Mouse (Mus musculus): Measurements from ENCODE around the gene Kcnk1. TPM values are rescaled to one million over a fixed set of nuclear protein-coding genes. Genes with fewer than 3 reads are reported as not detected.

The Kcnk1 gene
- polyA plus RNA-seq (2014; fragmentation: Nextera tagmentation; extraction: Ambion mirVana) = 17.0 and 23.7 TPM in 2 replicates

DNA sequence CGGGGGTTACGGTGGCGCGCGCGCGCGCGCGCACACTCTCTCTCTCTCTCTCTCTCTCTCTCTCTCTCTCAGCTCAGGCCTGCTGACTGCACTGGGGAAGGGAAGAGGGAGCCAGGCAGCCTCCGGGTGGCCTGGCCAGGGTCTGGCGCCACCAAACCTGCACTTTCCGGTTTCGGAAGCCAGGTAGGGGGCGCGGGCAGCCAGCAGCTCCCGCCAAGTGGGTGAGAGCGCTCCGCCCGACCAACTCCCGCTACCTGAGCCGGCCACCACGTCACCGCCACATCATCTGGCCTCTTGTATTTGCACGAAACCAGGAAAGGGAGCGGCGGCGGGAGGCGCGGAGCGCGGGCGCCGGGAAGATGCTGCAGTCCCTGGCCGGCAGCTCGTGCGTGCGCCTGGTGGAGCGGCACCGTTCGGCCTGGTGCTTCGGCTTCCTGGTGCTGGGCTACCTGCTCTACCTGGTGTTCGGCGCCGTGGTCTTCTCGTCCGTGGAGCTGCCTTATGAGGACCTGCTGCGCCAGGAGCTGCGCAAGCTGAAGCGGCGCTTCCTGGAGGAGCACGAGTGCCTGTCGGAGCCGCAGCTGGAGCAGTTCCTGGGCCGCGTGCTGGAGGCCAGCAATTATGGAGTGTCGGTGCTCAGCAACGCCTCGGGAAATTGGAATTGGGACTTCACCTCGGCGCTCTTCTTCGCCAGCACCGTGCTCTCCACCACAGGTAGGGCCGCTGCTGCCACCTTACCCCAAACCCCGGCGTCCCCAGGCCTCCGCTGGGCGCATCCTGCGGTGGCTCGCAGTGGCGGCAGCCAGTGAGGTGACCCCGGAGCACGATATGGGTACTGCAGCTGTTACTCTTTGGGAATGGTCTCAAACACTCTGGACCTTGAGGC, at the start of gene Kcnk1:
TSS of gene Kcnk1 (plus strand) at position 70 of the 886 bp plus-strand sequence.
- Histone ChIP-seq H3K27ac (ENCODE audit: low read depth, low read length) (peak within 1 kb of the TSS; percentile 57), H3K9ac (replicated peaks; ENCODE audit: low read depth, low read length) (peak within 1 kb of the TSS; percentile 69), H3K36me3 (ENCODE audit: control insufficient read depth, insufficient read depth, low read length) (no peaks in the 10 kb centered on the region), H3K4me3 (ENCODE audit: low read depth, low read length) (peak within 1 kb of the TSS; percentile 52), H3K4me1 (ENCODE audit: control insufficient read depth, insufficient read depth, low read length) (peaks cover 13% of the 10 kb centered on the region; the same call in 1 of the 2 replicates), H3K4me2 (ENCODE audit: low read depth, low read length) (peak within 1 kb of the TSS; percentile 86), H3K9me3 (ENCODE audit: control insufficient read depth, low read length) (no peaks in the 10 kb centered on the region), H3K27me3 (ENCODE audit: control insufficient read depth, insufficient read depth, low read length) (peaks cover 13% of the 10 kb centered on the region)
- peak; percentile 76 for ATAC-seq (ENCODE audit: low read depth)
- WGBS = under 1% methylated on average over 72 of the region's 73 CpGs

DNA sequence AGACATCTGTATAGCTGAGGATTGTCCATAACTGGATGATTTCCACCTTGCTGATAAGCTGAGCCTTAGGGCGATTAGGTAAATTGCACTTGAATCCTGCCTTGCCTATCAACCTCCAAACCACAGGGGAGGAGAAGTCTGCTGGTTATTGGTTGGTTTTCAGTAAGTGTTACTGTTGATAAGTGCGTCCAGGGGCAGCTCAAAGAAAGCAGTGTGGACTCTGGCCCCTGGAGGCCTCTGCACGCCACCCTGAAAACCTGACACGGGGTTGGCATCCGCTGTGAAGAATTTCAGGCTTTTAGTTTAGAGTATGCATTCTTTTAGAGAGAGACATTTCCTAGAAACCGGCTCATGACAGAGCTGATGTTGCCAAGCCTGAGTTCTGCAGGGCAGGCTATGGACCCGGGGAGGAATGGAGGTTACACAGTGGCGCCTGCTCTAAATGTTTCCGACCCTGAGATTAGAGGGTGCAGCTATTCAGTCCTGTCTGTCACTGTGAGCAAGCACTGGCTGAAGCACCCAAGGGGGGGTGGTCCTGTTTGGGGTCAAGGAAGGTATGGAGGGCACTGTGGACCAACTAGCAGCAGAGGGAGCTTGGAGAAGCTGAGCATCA, 46.2 kb upstream of the Kcnk1 start:
- Histone ChIP-seq H3K9ac (replicated peaks; ENCODE audit: low read depth, low read length) (no peak overlapping the region), H3K27ac (ENCODE audit: low read depth, low read length) (no peak overlapping the region), H3K9me3 (ENCODE audit: control insufficient read depth, low read length) (no peaks in the 10 kb centered on the region), H3K4me3 (ENCODE audit: low read depth, low read length) (no peak overlapping the region), H3K4me1 (ENCODE audit: control insufficient read depth, insufficient read depth, low read length) (no peaks in the 10 kb centered on the region), H3K4me2 (ENCODE audit: low read depth, low read length) (no peak overlapping the region), H3K36me3 (ENCODE audit: control insufficient read depth, insufficient read depth, low read length) (no peaks in the 10 kb centered on the region), H3K27me3 (ENCODE audit: control insufficient read depth, insufficient read depth, low read length) (no peaks in the 10 kb centered on the region)
- no peak for ATAC-seq (ENCODE audit: low read depth)
- WGBS = 88% methylated on average over 9 of the region's 9 CpGs

DNA sequence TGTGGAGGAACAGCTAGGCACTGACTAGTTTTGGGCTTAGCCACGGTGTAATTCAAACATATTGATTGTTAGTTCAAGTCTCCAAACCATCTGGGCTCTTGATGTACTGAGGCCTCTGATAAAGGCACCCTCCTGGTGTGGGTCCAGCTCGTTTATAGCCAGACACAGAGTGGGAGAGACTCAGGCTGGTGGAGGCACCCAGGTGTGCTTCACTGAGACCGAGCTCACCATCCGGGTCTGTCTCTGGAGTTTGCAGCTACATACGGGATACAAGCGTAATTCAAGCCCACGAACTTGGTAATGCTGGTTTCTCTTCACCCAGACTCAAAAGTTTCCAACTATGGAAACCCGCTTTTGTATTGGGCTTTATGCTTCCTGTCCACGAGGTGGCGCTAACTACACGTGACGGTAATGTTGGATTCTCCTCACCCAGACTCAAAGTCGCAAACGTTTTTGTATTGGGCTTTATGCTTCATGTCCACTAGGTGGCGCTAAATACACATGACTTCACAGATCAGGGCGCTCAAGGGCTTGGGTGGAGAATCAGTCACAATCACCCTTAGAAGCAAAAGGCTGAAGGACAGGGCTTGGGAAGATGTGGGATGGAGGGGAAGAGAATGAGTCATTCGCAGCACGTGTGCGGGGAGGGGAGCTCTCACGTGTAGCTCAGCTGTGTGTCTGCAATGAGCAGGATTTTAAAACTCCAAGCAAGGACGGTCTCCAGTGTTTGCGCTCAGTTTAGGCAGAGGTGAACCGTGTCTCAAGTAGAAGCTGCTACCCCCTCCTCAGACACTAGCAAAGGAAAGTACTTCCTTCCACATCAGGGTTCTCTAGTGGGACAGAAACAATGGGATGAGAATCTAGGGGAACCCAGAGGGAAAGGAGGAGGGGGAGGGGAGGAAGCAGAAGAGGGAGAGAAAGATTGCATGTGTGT, 44.7 kb upstream of the Kcnk1 start:
- Histone ChIP-seq H3K27me3 (ENCODE audit: control insufficient read depth, insufficient read depth, low read length) (no peaks in the 10 kb centered on the region), H3K36me3 (ENCODE audit: control insufficient read depth, insufficient read depth, low read length) (no peaks in the 10 kb centered on the region), H3K27ac (ENCODE audit: low read depth, low read length) (no peak overlapping the region), H3K4me1 (ENCODE audit: control insufficient read depth, insufficient read depth, low read length) (no peaks in the 10 kb centered on the region), H3K4me2 (ENCODE audit: low read depth, low read length) (no peak overlapping the region), H3K9me3 (ENCODE audit: control insufficient read depth, low read length) (no peaks in the 10 kb centered on the region), H3K9ac (replicated peaks; ENCODE audit: low read depth, low read length) (no peak overlapping the region), H3K4me3 (ENCODE audit: low read depth, low read length) (no peak overlapping the region)
- ATAC-seq (ENCODE audit: low read depth) = peak; percentile 84
- 24% methylated on average over 23 of the region's 23 CpGs for WGBS

DNA sequence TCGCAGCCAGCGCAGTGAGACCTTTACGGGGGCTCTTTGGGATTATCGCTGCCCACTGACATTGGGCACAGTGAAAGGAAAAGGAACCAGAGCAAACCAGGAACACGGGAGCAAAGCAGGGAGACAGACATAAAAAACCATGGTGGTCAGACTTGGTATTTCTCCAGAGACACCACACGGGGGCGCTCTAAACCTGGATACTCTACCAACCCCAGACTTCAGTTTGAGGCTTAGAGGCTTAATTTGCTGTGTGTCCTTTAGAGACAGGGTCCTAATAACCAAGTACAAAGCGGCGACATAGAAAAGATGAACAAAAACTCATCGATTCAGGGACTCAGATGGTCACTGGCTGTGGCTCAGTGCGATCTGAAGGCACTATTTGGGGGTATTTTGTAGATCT, 39.3 kb upstream of the Kcnk1 start:
- no peak for ATAC-seq (ENCODE audit: low read depth)
- Histone ChIP-seq H3K4me2 (ENCODE audit: low read depth, low read length) (no peak overlapping the region), H3K9ac (replicated peaks; ENCODE audit: low read depth, low read length) (no peak overlapping the region), H3K9me3 (ENCODE audit: control insufficient read depth, low read length) (no peaks in the 10 kb centered on the region), H3K4me3 (ENCODE audit: low read depth, low read length) (no peak overlapping the region), H3K27me3 (ENCODE audit: control insufficient read depth, insufficient read depth, low read length) (no peaks in the 10 kb centered on the region), H3K4me1 (ENCODE audit: control insufficient read depth, insufficient read depth, low read length) (0 out of 2 replicates have a peak, but pooled peaks cover 2% of the 10 kb centered on the region), H3K36me3 (ENCODE audit: control insufficient read depth, insufficient read depth, low read length) (no peaks in the 10 kb centered on the region), H3K27ac (ENCODE audit: low read depth, low read length) (no peak overlapping the region)
- 16% methylated on average over 11 of the region's 11 CpGs for WGBS

DNA sequence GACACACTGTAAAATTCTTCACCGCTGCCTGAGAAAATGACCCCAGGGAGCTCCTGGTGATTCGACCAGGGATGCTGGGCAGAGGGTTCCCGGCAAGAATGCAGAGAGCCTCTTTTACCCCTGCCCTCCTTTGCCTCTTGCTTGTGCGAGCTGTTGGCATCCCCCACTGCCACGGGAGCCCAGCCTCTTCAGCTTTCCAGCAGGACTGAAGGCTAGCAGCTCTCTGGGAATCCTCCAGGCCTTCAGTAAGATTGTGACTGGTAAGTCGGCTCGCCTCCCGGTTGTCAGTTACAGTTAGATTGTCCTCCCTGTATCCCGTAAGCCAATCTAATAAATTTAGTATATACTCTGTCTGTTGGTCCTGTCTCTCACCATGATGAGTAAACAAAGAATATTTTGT, 38.2 kb upstream of the Kcnk1 start:
- H3K4me1 ChIP-seq (ENCODE audit: control insufficient read depth, insufficient read depth, low read length) = 0 out of 2 replicates have a peak, but pooled peaks cover 2% of the 10 kb centered on the region

DNA sequence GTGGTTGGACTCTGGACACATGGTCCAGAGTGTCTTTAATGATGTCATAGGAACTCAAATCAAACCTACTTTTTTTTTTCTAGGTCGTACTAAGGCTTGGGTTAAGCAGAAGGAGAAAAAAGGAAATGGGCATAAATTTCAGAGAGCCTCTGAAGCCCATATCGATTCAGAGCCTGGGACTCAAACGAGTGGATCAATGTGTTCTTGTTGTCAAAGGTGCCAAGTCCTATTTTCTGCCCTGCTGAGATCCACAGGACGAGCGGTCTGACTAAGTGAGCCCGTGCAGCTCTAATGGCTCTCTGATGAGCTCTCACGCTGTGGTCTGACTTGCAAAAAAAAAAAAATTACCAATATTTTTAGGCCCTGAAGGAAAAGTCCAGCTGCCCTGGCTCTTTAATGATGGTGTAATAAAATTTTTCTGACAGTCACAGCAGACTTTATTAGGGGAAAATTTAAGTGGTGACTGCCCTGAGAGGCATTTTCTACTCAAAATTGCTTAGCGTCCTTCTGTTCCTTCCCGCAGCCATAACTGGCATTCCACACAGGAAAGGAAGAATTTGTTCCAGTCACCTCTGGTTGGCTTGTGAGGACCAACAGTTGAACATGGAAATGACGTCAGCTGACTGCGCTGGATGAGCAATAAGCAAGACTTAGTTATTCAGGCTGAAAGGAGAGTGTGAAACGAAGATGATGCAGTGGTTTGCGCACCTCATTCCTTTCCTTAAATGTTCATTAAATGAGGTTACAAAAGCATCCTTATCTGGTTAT, 37.6 kb upstream of the Kcnk1 start:
- Histone ChIP-seq H3K9ac (replicated peaks; ENCODE audit: low read depth, low read length) (no peak overlapping the region), H3K9me3 (ENCODE audit: control insufficient read depth, low read length) (no peaks in the 10 kb centered on the region), H3K4me1 (ENCODE audit: control insufficient read depth, insufficient read depth, low read length) (0 out of 2 replicates have a peak, but pooled peaks cover 2% of the 10 kb centered on the region), H3K36me3 (ENCODE audit: control insufficient read depth, insufficient read depth, low read length) (no peaks in the 10 kb centered on the region), H3K27me3 (ENCODE audit: control insufficient read depth, insufficient read depth, low read length) (no peaks in the 10 kb centered on the region), H3K4me2 (ENCODE audit: low read depth, low read length) (no peak overlapping the region), H3K27ac (ENCODE audit: low read depth, low read length) (no peak overlapping the region), H3K4me3 (ENCODE audit: low read depth, low read length) (no peak overlapping the region)
- WGBS = 52% methylated on average over 13 of the region's 13 CpGs
- ATAC-seq (ENCODE audit: low read depth) = no peak

More for the DNA sequence above, 38.2 kb upstream of the Kcnk1 start:
- Histone ChIP-seq H3K27ac (ENCODE audit: low read depth, low read length) (no peak overlapping the region), H3K4me2 (ENCODE audit: low read depth, low read length) (no peak overlapping the region), H3K36me3 (ENCODE audit: control insufficient read depth, insufficient read depth, low read length) (no peaks in the 10 kb centered on the region), H3K9me3 (ENCODE audit: control insufficient read depth, low read length) (no peaks in the 10 kb centered on the region), H3K27me3 (ENCODE audit: control insufficient read depth, insufficient read depth, low read length) (no peaks in the 10 kb centered on the region), H3K9ac (replicated peaks; ENCODE audit: low read depth, low read length) (no peak overlapping the region), H3K4me3 (ENCODE audit: low read depth, low read length) (no peak overlapping the region)
- WGBS = 76% methylated on average over 9 of the region's 9 CpGs
- ATAC-seq (ENCODE audit: low read depth) = no peak

DNA sequence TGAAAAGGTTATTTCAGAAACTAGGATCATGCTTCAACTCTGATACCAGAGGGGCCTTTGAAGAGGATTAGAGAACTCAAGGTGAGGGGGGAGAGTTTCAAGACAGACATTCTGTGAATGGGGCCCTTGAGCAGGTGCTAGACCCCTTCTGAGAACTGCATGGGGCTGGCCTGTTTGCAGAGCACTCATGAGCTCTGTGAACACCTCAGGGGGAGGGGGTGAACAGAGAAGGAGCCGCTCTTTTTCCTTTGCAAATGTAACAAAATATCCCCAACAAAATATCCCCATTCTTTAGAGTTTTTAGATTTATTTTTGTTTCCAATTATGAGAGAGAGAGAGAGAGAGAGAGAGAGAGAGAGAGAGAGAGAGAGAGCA, 37.0 kb upstream of the Kcnk1 start:
- Histone ChIP-seq H3K9me3 (ENCODE audit: control insufficient read depth, low read length) (no peaks in the 10 kb centered on the region), H3K4me3 (ENCODE audit: low read depth, low read length) (no peak overlapping the region), H3K36me3 (ENCODE audit: control insufficient read depth, insufficient read depth, low read length) (no peaks in the 10 kb centered on the region), H3K4me2 (ENCODE audit: low read depth, low read length) (no peak overlapping the region), H3K9ac (replicated peaks; ENCODE audit: low read depth, low read length) (no peak overlapping the region), H3K27me3 (ENCODE audit: control insufficient read depth, insufficient read depth, low read length) (no peaks in the 10 kb centered on the region), H3K4me1 (ENCODE audit: control insufficient read depth, insufficient read depth, low read length) (peaks cover 2% of the 10 kb centered on the region; the same call in 1 of the 2 replicates), H3K27ac (ENCODE audit: low read depth, low read length) (no peak overlapping the region)
- WGBS = 94% methylated on average over 1 of the region's 1 CpGs
- no peak for ATAC-seq (ENCODE audit: low read depth)

DNA sequence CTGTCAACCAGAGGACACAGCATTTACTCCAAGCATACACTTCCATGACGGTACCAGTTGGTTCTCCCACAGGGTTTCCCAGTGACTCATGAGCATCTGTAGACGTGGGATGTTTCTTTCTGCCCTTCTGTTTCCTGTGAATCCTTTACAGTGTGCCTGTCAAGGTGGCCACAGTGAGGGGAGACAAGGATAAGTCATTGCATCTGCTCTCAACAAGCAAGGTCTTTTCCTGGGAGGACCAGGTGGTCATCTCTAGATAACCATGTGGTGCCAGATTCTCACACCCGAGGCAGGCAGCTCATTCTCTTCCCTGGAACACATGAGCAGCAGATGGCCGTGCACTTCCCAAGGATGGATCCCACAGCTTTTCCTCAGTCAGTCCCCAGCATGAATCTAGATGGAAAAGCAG, 35.6 kb upstream of the Kcnk1 start:
- Histone ChIP-seq H3K27ac (ENCODE audit: low read depth, low read length) (no peak overlapping the region), H3K9ac (replicated peaks; ENCODE audit: low read depth, low read length) (no peak overlapping the region), H3K4me2 (ENCODE audit: low read depth, low read length) (no peak overlapping the region), H3K36me3 (ENCODE audit: control insufficient read depth, insufficient read depth, low read length) (no peaks in the 10 kb centered on the region), H3K9me3 (ENCODE audit: control insufficient read depth, low read length) (no peaks in the 10 kb centered on the region), H3K4me3 (ENCODE audit: low read depth, low read length) (no peak overlapping the region), H3K27me3 (ENCODE audit: control insufficient read depth, insufficient read depth, low read length) (no peaks in the 10 kb centered on the region), H3K4me1 (ENCODE audit: control insufficient read depth, insufficient read depth, low read length) (peaks cover 6% of the 10 kb centered on the region; the same call in 1 of the 2 replicates)
- 66% methylated on average over 4 of the region's 4 CpGs for WGBS
- ATAC-seq (ENCODE audit: low read depth) = no peak
